Mouse (Mus musculus): Measurements from ENCODE around the gene Psenen.
A peak's percentile ranks its signal among the peaks of the same experiment; 100 is the strongest.

Psenen gene

DNA sequence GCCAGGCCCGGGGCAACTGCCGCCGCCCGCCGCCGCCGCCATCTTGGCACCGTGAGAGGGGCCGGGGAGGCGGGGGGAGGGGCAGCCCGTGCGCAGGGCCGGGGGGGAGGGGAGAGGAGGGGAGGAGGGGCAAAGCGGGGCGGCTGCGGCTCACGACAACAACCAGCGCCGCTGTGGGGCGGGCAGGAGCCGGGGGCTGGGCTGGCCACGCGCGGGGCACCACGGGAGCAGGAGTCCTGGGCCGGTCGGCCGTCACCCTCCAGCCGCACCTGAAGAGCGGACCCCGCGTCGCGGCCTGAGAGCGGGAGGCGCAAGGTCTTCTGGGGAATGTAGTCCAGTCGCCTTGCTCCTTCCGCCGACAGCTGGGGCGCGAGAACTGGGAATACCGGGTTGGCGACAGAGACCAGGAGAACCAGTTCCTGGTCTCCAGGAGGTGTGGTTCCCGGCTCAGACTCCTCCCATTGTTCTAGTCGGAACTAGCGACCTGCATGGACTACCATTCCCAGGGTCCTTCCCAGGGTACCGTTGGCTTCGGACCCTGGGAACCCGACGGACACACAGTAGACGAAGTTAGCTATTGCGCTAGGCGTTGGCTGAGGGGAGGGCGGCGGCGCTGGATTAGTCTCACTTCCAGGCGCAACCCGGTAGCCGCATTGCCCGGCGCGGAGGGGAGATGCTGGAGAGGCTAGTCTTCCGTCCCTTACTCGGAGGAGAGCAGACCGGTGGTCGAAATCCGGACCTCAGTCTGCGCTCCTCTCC is 25.4 kb upstream of the Psenen start, which contains the start of gene Kmt2b:
Gene Kmt2b, minus strand, starts transcription at position 51 of the 759 bp plus-strand sequence.
- DNase-seq (ENCODE audit: low spot score), result peak; percentile 99

DNA sequence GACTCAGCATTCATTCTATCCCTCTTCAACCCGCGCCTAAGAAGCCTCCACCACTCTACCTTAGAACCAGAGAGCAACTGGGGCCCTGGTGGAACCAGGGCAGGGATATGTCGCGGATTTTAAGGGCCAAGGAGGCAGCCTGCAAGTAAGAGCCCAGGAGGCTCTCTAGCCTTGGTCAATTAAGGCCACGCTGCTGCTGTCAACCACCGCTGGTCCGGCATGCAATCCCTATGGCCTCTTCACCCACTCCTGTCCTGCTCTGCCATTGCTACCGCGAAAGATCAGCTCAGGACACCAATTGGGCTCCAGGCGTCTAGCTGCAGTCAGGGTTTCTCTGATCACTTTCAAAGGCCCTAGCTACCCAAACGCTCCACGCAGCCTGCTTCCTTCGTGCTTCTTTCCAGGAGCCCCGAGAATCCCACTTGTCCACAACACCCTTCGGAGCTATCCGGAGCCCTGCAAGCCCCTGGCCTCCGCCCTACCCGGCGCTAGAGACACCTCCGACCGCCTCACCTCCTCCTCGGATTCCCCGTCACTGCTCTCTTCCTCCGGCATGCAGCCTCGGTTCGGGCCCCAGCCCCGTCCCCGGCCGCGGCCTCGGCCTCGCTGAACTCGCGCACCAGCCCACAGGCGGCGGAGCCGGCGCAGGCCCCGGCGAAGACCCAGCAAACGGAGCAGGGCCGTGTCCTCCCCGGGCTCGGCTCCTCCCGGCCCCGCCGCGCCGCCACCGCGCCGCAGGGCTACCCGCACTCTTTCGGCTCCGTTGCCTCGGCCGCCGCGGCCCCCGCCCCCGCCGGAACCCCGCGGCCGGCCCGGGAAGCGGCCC is 24.6 kb upstream of the Psenen start:
- DNase-seq (ENCODE audit: low spot score), result peak; percentile 28

DNA sequence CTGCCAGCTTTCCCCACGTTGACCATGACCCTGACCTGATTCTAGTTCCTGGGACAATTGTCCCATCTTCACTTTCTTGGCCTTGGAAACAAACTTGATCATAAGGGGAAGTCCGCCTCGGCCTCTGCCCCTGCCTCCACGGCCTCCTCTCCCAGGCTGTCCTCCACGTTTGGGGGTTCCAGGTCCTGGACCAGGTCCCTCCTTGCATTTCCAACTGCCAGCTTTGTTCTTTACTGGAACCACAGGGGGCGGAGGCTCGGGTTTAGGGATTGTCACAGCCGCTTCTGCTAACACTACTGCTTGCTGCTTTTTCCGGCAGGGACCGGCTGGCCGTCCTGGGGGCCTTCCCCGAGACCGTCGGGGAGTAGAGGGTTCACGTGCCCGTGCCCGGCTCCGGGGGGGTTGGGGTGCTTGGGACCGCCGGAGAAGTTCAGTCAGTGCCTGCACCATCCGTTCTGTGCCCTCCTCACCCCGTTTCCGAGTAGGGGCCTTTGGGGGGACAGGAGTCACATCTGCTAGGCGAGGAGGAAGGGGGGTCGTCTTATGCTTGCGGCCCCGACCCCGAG is 23.1 kb upstream of the Psenen start:
- DNase-seq (ENCODE audit: low spot score), result no peak

DNA sequence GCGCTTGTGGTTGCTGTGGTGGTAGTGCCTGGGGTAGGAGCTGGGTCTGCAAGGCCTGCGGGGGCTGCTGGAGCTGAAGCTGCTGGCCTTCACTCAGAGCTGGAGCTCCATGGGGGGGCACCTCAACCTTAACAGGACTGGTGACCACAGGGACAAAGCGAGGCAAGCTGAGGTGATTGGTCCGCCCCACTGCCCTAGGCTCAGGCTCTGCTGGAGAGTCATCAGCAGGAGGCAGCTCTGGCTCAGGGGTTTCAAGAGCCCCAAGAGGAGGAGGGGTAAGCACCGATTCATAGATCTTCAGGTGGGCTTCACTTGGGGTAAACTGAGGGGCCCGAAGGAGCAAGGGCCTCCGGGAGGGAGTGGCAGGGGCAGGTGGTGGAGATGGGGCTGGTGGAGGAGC is 21.7 kb upstream of the Psenen start:
- no peak for DNase-seq (ENCODE audit: low spot score)

DNA sequence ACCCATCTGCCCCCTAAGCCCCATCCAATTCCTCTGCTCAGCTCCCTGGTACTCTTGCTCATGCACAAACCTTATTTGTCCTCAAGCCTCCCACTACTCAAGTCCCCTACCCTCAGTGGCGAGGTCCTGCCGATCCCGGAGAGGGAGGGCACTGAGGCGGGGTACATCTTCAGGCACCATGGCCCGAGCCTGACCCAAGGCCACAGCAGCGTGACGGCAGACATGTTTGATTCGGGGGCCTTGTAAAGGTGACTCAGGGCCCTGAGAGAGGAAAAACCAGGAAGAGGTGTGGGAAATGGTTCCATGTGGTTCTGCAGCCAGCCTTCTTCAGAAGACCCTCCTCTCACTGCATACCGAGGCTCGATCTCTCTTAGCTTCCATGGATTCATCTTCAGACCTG is 20.9 kb upstream of the Psenen start:
- DNase-seq (ENCODE audit: low spot score), result no peak

DNA sequence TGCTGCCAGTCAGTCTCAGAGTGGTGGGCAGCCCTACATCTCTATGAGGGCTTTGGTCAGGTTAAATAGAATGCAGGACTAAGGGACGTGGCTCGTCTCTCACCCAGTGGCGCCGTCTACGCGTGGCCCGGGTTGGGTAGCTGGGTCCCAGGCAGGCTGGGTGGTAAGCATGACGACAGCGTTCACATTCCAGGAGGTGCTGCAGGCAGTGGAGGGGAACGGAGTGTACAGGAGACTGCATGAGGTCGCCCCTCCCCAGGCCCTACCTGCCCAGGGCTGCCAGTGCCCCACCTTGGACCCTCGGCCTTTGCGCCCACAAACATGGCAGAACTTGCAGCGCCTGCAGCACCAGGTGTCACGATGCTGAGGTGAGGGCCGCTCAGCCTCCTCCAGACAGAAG is 18.1 kb upstream of the Psenen start:
- DNase-seq (ENCODE audit: low spot score), result no peak

DNA sequence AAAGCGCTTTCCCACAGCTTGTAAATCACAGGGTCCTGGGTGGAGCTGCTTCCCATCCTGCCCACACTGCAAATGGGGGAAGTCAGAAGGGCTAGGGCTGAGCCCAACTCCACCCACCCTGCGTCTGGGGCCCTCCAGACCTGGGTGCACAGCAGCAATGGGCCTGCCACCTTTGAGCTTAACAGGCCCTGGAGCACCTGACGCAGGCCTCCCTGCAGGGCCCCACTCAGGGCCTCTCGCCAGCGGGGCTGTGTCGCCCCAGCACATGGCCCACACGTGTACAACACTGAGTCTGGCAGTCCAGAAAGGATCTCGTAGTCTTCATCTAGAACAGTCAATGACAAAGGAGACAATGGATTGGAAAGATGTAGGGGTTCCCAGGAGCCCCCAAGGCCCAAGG is 16.5 kb upstream of the Psenen start:
- no peak for DNase-seq (ENCODE audit: low spot score)

DNA sequence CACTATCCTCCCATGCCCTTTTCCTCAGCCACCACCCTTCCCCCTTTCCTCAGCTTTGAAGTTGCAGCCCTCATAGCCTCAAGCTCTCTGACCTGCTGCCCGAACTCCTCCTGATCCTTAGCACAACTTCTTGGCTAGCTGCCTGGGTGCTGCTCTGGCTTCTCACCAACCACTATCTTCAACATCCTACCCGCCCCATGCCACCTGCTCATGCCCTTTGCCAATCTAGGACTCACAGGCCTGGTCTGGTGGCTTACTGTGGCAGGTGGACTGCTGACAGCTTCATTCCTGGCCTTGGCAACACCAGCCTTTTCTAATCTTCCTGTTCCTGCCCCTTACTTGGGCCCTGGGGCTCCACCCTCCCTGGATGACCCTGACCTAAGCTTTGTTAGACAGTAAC is 9.5 kb upstream of the Psenen start:
- DNase-seq (ENCODE audit: low spot score), result no peak

DNA sequence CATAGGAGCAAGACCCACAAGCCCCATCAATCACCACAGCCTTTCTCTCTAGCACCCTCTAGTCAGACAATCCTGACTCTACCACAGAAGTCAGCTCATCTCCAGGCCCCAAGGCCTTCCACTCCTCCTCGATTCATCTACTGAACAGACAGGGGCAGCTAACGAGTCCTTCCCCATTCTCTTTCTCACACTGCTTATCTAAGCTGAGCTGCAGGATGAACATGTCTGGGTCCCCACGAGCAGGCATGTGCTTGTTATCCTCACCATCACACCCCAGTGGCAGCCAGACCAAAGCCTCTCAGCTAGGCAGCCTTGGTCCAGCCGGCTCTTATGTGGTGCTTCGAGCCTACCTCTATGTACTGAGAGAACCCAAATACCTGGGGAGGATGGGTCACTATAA is 9.0 kb upstream of the Psenen start:
- no peak for DNase-seq (ENCODE audit: low spot score)

DNA sequence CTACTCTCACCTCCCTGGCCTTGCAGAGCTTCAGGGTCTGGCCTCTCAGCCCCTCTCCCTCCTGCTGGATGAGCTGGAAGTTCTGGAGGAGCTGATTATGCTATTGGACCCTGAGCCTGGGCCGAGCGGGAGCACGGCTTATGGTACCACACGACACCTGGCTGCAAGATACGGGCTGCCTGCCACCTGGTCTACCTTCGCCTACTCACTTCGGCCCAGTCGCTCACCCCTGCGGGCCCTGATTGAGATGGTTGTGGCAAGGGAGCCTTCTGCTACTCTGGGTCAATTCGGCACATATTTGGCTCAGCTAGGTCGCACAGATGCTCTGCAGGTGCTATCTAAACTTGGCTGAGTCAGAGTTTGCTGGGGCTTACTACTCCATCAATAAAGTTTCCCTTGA is 4.1 kb upstream of the Psenen start:
- DNase-seq (ENCODE audit: low spot score), result no peak

DNA sequence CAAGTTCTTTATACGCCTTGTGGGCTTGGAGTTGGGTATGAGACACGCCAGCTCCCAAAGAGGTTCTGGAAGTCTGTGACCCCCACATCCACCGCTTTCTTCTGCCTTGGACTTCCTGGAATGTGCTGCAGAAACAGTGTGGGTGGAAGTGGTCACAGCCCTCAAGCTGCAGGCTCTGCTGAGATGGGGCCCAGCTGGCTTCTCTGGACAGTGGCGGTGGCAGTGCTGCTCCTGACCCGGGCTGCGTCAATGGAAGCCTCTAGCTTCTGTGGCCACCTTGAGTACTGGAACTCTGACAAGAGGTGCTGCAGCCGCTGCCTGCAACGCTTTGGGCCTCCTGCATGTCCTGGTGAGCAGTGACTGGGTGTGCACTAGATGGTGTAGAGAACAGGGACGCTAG is 2.6 kb upstream of the Psenen start:
- no peak for DNase-seq (ENCODE audit: low spot score)

DNA sequence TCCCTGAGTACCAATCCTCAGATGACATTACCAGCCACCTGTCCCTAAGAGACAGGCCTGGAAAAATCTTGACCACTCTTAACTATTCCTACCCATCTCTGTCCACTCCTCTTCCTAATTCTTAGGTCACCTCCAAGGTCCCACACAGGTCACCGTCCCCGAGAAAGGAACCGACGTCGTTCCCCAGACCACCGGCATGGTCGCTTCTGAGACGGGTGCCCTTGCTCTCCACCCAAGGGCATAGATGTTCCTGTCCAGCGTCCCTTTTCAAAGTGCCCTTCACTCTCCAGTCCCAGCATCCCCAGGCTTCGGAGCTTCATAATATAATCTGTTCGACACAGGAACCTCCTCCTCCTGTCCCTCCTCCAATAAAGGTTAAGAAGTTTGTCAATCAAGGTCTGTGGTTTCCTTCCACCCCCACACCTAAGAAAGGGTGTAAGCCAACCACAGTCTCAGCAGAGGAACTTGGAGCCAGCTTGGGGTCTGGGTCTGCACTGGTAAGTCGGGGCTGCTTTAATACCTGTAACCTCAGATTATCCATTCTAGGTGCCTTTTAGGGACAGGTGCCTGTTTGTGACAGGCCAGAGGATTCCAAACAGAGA is 1.6 kb upstream of the Psenen start, which contains the start of gene Igflr1:
Gene Igflr1, plus strand, starts transcription at position 458 of the 602 bp plus-strand sequence.
- DNase-seq (ENCODE audit: low spot score), result no peak

DNA sequence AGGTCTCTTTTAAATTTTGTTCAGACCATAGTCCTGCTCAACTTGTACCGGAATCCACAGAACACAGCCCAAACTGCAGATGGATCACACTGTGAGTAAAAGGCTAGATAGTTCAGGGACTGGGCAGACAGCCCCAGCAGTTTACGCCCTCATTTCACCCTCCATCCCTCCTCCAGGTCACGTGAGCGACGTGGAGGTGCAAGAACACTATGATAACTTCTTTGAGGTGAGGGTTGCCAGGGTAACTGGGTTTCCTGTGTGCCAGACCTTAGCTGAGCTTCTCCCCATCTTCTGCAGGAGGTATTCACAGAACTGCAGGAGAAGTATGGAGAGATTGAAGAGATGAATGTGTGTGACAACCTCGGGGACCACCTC is 466 bp upstream of the Psenen start:
- DNase-seq (ENCODE audit: low spot score), result no peak

DNA sequence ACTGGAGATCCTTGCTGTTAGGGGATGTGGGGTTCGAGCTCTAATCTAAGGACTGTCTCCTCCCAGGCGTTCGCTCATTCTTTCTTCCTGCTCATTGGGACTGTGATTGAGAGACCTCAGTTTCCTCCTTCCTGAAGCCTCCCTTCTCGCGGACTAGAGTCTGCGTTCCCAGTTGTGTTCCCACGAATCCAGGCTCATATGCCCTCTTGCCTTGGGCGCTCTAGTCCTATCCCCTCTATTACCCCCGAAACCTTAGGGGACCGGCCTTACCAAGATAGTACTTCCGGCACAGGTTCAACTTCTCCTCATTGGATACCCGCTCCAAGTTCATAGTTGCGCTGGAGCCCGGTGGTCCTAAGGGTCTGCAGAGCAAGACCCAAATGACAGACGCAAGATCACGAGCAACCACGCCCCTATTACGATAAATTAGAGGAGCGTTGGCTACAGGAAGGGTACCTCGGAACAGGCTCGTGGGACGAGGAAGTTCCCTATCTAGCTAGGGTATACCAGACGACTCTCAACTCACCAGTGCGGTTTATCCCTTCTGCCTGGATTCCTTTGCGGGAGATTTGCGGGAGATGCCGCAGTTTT is 806 bp downstream of the Psenen start:
- peak; percentile 62 for DNase-seq (ENCODE audit: low spot score)

DNA sequence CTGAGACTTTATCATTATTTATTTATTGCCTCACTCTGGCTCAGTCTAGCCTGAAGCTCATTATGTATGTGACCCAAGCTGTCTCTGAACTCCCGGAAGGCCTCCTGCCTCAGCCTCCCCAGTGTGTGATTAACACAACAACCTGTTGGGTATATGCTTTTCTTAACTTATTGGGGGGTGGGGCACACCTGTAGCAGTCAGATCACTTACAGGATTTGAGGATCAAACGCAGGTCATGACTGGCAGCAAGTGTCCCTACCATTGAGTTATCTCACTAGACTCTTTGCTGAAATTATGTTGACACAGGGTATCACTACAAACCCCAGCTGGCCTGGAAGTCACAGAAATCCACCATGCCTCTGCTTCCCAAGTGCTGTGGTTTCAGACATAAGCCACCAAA is 3.1 kb downstream of the Psenen start:
- no peak for DNase-seq (ENCODE audit: low spot score)

DNA sequence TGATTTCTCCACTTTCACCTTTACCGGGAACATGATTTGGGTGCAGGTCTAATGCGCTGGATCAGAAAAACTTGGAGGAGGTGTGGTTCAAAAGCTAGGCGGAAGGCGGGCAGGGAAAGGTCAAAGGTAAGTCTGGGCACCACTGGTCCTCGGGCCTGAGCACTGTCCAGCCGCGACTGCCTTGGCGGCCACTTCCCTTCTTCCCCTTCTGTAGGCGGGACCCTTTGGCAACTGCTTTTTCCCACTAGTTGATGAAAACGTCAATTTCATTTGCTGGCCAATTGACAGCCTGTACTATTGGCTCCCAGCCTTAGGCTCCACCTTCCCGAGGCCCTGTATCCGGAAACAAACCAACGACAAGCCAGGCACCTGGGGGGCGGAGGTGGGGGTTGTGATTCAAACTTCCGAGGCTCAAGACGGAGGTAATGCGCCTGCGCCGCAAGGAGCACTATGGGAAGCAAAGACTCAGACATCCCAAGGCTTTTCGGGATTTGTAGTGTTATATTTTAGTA is 3.9 kb downstream of the Psenen start, which contains the start of gene Lin37:
Gene Lin37, minus strand, starts transcription at position 396 of the 512 bp plus-strand sequence.
- peak; percentile 96 for DNase-seq (ENCODE audit: low spot score)

DNA sequence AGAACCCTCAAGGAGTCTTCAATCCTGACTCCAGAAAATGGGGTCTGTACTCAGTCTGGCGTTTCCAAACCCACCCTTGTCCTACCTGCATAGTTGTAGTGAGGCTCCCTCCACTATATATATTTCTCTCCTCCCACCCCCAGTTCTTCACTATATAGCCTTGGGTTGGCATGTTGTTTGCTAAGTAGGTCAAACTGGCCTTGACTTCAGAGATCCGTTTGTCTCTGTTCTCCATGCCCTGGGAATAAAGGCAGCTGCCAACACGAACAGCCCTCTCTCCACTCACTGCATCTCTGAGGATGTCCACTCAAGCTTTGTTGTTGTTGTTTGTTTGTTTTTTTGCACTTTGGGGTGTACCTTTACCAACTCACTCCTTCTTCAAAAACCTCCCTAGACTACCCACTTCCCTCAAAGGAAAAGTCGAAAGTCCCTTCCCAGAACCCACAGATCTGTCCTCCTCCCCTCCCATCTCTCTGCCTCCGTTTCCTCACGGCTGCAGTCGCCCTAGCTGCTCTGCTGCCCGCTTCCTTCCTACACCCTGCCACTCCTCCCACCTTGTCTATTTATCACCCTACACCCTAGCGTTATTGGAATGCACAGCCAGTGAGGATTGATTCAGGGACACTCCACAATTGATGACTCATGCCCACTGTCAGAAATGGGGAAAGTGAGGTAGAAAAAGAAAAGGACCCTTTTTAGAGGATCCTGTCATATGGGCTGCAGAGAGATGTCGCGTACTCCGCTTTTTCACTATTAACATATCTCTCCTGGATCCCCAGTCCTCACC is 4.6 kb downstream of the Psenen start:
- DNase-seq (ENCODE audit: low spot score), result no peak

DNA sequence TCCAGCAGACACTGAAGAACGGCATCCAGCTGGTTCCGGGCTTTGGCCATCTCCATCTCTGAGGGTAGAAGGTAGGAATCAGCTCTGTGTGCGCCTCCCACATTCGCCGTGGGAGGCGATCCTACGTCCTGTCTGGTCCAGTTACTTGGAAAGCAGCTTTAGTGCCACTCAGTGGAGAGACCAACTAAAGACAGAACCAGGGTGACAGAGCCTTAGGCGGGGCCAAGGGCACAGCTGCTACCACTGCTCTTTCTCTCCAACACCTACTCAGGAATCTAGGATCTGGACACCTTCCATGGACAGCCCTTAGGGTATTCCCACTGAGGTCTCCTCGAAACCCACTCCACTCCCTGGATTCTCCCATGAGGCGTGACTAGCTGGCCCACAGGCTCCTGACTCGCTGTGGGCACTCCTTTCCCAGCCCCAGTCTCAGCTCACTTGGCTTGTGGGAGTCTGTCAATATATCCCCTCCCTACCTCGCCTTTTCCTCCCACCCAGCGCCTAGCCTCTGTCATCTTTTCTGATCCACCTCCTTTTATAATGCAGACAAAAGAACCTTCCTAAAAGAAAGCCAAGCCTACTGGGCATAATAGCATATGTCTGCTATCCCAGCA is 5.4 kb downstream of the Psenen start:
- DNase-seq (ENCODE audit: low spot score), result no peak

DNA sequence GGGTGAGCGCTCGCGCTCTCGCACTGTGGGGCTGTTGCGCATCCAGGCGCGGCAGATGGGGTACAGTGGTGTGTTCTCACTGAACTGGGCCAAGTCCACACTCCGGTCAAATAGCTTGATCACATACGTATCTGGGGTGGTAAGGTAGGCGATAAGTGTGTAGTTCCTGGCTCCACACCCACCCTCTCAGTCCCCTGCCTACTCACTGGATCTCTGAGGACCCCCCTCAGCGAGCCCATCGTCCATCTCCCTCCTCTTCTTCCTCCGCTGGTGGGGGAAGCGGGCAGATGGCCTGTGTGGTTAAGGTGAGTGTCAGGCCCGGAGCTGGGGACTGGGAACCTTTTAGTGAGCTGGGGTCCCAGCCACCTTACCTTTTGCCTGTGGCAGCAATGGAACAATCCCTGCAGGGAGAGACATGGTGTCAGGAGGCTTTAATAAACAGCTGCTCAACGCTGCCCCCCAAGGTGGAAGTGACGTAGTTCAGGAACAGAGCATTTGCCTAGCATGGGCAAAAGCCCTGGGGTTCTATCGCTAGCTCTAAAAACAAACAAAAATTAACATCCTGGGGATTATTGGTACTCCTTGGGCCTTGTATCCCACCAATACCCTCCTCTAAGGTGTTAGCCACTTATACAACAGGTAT is 6.4 kb downstream of the Psenen start:
- DNase-seq (ENCODE audit: low spot score), result no peak
